Mouse (Mus musculus) olfactory bulb, adult 2 months (tissue): ENCODE measurements around the gene Cd27.

Experiments used
- CTCF ChIP-seq: fragments of 200-500 bp; IDR thresholded peaks from 2 replicates; pipeline ENCODE4 v1.5.1; 2012; ENCODE audit warnings: low read depth, mild to moderate bottlenecking, low read length, moderate library complexity; ENCODE audit not compliant: insufficient read depth
- POLR2A ChIP-seq: fragments of 200-500 bp; IDR thresholded peaks from 2 replicates; pipeline ENCODE4 v1.6.1; 2012; ENCODE audit warnings: mild to moderate bottlenecking, low read depth, low read length, moderate library complexity; ENCODE audit not compliant: insufficient read depth

- TF ChIP-seq POLR2A (no peak), CTCF (no peak)
Measured at GRCm38 (mm10) chr6:125284751-125285150, 47.9 kb upstream of the Cd27 start.
